Mouse (Mus musculus) 3134 (cell line): ENCODE measurements around the gene Mtif3.
"Not testable (repeated sequence)": the region's sequence is repeated elsewhere in the genome, so short reads cannot be mapped to it uniquely, and the experiment has no call there.

Source experiments
- DNase-seq: peaks from one replicate; pipeline ENCODE4 v3.0.0-alpha.2; 2011; ENCODE audit warnings: low spot score; ENCODE audit not compliant: insufficient read length; ENCODE audit errors: extremely low read depth

The Mtif3 gene

DNA sequence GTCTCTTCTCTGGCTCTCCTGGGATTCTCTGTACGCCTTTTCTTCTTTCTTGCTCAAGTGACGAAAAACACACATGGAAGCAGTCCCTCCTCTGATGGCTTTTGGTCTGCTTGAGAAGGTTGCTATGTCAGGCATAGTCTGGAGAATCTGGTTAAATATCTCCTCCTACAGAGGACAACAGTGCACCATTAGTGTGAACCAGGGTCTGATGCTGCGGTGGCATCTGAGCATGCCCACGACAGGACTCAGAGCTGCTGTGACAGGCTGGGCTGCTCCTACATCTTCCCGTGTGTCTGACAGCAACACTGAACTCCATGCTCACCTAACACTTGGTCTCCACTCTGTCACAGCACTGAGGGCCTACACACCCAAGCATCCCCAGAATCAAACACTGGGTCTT lies 7.9 kb downstream of the Mtif3 start:
- DNase-seq: no peak

DNA sequence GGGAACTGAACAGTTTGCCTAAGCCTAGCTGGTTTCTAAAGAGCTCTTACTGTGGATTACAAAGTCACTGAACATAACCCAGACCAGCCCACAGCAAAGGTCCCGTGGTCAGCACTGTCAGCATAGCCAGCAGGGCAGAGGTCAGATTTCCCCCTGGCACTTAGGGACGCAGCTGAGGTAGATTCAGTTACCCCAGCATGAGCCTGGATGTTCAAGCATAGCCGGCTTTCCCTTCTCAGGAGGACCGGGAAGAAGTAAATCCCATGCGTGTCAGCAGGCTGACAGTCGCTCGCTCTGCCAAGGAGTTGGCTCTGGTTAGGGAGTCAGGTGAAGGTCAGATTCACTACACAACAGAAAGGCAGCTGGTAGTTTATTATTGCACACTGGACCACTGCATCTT lies 9.0 kb downstream of the Mtif3 start:
- DNase-seq: no peak

DNA sequence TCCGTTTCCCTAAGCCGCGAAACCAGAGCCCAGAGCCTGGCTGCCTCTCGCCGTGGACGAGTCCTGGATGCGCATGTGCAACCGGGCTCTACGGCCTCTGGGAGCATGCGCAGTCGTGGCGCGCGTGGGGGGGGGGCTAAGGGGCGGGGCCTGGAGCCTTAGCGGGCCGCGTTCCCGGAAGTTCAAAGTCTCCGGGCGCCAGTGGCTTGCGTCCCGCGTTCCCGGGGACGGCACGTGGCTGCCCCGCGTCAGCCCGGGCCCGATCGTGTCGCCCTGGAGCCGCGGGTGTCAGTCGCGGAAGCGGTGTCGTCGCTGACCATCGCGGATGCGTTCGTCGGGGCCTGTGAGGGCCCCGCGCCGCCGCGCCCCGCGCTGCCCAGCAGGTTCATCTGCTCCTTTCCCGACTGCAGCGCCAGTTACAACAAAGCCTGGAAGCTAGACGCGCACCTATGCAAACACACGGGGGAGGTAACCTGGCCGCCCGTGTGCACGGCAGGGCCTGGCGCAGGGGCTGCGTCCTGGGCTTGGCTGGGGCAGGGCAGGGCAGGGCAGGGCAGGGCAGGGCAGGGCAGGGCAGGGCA lies 15.0 kb downstream of the Mtif3 start, which contains the start of gene Gtf3a:
Gtf3a (plus strand) TSS at position 150 of the 581 bp plus-strand sequence.
- peak; percentile 90 for DNase-seq

DNA sequence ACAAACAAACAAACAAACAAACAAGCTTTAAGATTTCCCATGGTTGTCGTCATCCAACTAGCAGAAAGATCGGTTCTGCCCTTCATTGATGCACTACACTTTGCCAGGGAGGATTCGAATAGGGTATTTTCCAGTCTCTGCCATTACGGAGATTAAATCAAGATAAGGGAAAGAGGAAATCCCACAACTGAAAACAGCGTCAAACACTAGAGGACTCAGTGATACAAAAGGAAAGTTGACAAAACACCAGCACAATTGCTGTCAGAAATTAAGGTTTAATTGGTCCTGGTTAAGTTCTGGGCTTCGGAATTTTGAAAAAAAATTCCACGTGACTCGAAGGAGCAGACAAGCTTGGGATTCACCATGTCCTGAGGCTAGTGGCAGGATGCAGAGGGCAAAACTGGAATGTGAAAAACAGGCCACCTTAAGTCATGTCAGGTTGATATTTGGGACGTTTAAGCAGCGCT lies 15.5 kb downstream of the Mtif3 start:
- DNase-seq: no peak

DNA sequence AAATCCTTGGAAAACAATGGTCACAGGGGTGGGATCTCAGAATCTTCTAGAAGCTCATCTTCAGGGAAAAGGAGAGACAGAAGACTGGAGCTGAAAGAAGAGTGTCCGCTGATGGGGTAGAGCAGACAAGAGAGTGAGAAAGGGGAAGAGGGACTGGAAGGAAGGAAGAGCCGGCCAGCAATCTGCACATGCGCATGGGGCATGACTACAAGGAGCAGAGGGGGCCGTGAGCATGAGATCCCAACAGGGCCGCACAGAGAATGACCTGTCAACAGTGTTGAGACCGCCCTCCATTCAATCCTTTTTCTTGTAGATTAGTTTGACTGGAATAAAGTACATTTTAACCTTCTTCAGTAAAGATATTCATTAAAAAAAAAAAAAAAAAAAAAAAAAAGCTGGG lies 16.1 kb downstream of the Mtif3 start:
- DNase-seq: no peak

DNA sequence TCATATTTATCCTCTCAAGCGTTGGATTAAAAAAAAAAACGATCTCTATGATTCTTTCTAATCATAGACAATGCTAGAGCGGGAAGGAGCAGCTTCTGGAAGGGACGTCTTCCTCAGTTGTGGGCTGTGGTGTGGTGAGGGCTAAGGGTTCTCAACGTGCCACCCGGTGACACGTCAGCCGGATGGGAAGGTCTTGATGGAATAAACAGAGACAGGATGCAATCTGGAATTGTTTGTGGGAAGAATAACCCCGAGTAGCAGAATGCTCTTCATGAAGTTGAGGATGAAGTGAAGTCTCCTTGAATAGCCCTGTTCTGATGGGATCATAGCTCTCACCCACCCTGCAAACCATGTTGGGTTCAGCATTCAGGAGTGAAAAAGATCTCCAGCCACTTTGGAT lies 16.9 kb downstream of the Mtif3 start:
- DNase-seq: no peak

DNA sequence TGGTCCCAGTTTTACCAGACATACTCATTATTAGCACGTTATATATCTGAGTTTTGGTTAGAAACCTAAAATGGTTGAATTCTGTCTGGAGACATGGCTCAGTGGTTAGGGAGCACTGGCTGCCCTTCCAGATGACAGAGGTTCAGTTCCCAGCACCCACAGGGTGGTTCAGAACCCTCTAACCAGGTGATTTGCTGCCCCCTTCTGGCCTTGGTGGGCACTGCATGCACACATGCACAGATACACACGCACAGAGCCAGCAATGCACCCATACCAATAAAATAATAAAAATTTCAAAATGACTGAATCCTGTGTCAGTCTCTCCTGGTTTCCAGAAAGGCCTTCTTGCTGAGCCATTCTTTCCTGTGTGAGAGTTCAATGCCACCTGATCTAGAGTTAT lies 19.0 kb downstream of the Mtif3 start:
- DNase-seq: no peak

DNA sequence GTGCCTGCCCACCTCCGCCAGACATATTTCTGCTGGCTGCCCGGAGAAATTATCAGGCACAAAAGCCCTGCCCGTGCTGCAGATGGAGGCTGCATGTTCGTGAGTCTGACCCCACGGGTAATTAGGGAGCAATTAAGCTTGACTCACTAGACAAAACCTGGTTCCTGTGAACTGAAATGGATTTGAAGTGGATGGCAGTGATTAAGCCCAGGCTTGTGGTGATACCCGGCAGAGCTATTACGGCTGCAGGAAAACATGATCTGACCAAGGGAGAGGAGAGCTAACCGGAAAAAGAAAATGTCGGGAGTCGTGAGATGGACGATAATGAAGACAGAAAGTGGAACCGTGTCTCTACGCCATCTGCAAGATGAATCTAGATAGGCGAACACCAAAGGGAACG lies 20.6 kb downstream of the Mtif3 start:
- no peak for DNase-seq

DNA sequence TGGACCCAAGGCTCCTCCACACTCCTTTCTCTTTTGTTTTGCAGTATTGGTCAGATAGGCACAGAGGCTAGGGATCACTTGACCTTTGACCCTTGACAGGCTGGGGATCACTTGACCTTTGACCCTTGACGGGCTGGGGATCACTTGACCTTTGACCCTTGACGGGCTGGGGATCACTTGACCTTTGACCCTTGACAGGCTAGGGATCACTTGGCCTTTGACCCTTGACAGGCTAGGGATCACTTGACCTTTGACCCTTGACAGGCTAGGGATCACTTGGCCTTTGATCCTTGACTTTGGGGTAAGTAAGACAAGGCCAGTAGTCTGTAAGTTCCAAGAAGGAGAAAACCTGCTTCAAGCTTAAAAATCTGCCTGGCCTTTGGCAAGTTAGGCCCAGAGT lies 21.7 kb downstream of the Mtif3 start:
- not testable (repeated sequence) for DNase-seq

DNA sequence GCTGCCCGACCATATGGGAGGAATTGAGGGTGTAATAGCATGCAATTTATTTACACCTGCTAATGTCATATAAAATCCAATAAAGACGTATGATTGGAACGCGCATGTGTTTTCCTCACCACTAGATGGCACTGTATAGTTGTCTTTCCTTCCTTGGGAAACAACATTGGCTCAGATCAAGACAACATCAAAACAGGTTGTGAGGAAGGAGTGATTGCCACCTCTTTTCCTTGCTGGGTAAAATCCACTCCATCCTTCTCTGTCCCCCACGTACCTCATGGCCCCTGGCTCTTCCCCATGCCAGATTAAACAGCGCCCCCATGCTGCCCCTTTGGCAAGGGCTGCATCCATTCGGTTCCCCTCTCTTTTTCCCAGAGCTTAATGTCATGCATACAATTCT lies 23.4 kb downstream of the Mtif3 start:
- no peak for DNase-seq

DNA sequence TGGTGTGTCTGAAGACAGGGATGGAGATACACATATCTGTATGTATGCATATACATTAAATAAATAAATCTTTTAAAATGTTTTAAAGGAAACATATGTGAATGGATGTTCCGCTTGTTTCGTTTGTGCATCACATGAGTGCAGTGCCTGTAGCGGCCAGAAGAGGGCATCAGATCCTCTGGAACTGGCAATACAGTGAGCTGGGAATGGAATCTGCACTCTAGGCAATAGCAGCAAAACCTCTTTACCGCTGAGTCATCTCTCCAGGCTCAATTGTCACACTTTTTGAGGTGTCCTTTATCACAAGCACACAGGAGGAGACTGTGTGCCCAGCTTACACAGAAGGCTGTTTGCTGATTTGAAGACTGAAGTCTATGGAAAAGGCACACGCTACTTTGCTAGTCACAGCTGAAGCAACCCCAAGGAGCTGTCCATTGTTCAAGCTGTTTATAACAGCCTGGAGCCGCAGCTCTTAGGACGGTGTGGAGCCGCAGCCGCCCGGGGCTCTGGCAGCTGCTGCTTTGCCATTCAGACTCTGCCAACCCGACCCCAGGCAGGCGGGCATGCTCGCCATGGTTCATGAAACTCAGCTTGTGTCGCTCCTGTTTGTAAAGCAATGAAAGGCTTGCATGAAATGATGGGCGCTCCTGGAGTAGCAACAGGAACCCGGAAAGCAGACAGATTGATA lies 24.3 kb downstream of the Mtif3 start:
- DNase-seq: no peak

DNA sequence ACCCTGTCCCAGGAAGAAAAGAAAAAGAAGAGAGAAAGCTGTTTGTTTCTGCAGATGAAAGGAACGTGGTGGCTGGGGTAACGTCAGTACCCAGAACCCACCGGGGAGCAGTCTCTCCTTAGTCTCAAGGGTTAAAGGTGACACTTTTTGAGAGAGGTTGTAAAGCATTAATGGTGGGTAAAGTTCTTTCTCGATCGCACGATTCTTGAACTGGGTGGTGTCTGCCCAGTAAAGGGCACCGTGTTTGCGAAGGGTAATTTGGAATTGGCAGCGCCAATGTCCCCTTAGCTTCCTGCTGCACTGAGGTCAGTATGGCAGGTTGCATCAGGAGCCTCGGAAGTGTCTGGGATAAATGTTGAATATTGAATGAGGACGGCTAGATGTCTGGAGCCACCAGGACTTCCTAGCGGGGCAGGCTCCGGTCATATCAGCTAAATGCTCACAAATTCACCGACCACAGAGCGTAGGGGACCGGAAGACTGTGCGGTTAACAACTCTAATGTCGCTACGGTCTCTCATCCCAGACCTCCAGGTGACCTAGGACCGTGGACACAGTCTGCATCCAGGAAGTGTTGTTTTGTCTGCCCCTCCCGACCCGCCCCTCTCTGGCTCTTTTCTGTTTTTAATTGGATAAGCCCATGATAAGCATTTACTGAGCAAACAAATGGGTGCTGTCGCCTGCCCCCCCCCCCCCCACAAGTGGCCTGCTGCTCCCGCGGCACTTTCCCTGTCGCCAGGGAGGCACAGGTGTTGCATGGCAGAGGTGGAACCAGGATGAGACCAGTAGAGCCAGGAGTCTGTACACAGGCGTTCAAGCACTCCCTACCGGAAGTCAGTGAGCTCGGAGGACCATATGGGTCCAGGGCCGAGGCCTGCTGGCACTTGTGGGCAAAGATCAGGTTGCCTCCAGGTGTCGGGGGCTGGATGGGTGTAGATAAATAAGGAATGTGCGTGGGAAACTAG lies 25.8 kb downstream of the Mtif3 start:
- DNase-seq: no peak

DNA sequence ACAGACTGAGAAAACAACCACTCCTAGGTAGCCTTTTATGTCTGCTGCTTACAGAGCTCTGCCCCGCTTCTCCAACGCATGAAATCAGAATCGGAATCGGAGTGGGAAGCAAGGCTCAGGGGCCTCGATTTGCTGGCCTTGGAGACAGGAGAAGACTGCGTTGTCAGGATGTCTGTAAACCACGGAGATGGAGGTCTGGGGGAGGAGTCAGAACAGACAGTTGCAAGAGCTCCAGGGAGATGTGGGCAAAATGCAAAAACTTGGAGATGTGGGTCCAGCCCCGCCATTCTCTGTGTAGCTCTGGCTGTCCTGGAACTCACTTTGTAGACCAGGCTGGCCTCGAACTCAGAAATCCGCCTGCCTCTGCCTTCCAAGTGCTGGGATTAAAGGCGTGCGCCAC lies 30.1 kb downstream of the Mtif3 start:
- no peak for DNase-seq

DNA sequence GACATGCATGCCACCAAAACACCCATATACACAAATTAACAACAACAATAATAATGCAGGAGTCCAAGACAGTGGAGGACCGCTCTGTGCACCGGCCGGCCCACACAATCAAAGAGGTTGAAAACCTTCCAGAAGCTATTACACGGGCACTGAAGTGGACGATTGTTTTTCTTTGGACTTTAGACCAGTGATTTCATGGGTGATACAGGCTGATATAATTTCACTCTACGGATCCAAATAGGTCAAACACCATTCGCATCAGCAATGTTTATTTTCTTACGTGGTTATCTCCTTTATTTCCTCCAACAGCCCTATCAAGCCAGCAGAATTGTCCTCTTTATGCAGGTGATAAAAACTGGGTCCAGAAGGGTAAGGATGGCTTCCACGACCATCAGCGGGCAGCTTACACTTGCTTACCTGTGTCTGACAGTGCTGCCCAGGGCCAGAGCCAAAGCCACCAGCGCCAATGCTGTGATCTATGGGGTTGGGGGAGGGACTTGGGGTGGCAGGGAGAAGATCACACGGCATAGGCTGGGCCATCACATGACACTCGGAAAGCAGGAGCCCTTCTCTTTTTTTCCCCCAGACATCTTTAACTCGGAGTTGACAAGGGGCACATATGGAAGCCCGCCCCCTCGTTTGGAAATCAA lies 31.6 kb downstream of the Mtif3 start:
- no peak for DNase-seq

DNA sequence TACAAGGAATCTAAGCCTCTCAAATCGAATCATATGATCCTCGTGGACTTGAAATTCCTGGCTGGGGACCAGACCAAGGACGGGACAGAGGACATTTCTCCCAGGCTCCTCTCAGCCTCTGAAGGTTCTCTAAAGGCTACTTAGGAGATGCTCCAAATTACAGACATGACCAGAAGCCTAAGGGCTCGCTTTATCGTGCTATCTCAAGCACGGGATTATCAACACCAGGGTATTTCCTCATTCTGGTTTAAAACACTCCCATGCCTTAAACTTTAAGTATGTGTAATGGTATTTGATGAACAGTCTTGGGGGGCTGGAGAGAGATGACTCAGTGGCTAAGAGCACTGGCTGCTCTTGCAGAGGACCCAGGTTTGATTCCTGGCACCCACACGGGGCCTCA lies 32.2 kb downstream of the Mtif3 start:
- no peak for DNase-seq

DNA sequence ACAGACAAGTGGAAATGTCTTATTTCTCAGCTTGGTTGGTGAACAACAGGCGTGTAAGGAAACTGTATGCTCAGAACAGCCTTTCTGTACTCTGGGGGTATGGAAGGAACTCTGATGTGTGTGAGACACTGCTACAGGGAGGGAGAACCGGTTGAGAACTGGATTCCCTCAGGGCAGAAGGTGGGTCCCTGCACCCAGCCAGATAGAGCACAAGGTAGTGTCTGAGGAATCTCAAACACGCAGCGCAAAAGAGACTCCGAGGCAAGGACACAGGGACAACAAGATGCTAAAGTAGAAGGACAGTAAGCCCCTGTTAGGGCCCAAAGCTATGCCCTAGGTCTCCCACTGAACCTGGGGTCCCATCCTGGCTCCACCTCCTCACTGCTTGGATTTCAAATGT lies 36.9 kb downstream of the Mtif3 start:
- DNase-seq: no peak

DNA sequence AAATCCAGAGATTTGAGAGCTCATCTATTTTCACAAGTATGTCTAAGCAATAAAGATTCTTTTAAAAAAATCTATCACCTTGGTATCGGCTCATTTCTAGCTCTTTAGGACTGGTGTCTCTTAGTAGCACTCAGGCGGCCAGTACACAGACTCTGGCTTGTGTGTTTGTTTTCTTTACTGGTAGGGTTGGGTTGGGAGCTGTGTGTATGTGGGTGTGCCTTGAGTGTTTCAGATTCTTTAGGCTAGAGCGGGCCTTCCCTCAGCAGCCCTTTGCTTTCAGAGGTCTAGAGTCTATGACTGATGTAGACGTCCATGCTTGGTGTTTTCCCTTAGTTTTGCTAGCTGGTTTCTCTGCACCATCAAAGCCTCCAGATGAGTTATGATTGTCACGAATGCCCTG lies 40.1 kb downstream of the Mtif3 start:
- DNase-seq: no peak

DNA sequence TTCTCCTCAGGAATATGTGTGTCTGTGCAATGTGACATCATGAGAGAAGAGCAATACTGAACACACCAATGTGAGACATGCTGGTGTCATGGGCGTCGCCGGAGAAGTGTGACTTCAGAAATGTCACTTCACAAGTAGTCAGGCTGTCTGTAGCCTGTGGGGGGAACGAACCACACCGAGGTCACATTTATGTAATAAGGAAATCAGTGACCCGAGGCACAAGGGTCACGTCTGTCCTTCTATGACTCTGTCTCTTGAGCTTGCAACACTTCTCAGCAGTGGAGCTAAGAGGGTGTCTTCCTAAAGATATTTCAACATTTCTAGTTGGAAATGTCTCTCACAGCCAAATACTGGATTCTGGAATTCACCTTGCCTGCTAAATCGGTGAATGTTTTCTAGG lies 42.4 kb downstream of the Mtif3 start:
- no peak for DNase-seq

DNA sequence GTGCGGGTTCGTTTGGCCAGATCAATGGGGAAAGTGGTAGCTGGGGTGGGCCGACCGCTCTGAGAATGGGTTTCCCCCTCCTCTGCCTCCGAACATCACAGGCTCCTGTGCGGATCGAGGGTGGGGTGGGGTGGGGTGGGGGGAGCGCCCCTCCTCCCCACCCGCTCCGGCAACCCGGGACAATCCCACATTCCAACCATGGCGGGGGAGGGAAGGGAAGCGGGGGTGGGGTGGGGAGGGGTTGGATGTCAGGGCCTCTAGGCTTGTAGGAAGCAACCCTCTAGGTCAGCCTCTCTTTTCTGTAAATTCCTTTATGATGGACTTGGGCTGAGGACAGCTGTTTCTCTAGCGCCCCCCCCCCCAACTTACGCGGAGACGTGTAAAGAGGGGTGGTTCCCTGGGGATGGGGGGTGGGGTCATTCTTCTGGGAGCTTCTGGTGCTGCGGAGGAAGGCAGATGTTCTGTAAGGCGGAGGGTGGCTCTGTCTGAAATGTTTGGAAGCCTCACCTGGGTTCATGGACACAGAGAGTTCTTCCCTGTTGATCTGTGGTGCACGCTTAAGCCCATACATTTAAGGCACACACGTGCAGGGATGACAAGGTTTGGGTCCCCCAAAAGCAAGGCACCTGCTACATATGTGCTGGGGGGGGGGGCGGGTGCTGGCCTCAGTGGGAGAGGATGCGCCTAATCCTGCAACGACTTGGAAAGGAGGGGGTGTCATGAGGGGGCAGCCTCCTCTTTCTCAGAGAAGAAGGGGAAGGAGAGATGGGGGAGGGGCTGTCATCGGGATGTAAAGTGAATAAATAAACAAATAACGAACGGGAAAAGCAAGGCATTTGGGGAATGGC lies 43.1 kb downstream of the Mtif3 start:
- DNase-seq: no peak

DNA sequence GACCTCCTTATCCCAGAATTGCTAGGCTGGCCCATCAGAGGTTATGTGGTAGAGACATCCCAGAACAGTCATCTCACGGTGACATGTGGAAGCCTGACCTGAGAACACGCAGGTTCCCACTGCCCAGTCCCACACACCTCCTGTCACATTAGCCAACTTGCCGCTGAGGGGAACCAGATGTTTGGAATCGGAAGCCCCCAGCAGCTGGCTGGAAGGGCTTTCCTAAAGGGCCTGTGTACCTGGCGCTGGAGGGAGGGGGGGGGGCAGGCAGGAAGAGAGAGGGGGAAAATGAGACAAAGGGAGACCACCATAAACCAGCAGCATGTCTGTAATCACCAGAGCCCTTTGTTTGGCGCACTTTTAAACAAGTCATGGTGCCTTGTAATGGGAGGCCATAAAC lies 43.7 kb downstream of the Mtif3 start:
- no peak for DNase-seq
